Mouse (Mus musculus) left cerebral cortex, adult 8-10 months (tissue): ENCODE data around the gene Gck. TPM values are rescaled to one million over a fixed set of nuclear protein-coding genes. Genes with fewer than 3 reads are reported as not detected.
"Not testable (repeated sequence)": the region's sequence is repeated elsewhere in the genome, so short reads cannot be mapped to it uniquely, and the experiment has no call there.

Experiments
- DNase-seq, 2 experiments: peaks; one replicate each; pipeline ENCODE4 v3.0.0; 2022; ENCODE audit warnings: low spot score in 2 of 2
- total RNA-seq, 4 experiments: library from RNA; stranded (reverse); gene quantifications; 2 replicates each; pipeline ENCODE4 v1.2.4; 2022

Gene Gck
- total RNA-seq, 4 experiments from 2014 or later = 0.81 to 2.3 (median 1.2) TPM

DNA sequence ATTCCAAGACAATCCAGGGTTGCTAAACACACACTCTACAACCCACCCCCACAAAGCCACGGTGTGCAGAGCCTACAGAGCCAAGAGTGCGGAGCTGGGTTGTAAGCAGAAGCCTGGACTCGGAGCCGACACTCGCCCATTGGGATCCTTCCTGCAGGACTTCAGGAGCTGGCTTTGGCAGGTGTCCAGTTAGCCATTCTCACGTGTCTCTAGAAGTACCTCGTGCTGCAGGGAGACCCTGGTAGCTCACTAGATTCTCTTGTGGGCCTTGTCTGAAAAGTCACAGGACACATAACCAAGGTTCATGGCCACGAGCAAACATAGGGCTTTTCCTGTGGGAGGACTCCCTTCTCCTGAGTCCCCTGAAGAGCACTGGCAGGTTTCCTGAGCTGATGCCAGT is 36.6 kb downstream of the Gck start:
- peak in 1 of 2 experiments; percentile 40 for DNase-seq

DNA sequence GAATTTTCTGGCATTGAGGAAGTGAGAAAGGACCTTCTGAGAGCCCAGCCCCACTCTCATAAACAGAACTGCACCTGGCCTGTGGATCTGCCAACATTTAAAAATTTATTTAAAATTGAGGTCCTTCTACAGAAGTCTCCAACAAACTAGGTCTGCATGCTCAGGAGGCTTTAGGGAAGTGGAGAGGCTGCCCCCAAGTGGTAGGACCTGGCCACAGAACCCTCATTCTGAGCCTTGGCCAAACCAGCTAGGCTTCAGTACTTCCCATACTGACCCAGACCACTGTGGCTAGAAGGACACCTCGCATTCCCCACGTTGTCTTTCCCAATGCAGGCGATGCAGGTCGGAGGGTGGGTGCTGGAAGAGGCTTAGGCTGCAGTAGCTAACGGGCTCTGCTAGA is 37.2 kb downstream of the Gck start:
- peak in 1 of 2 experiments; percentile 54 for DNase-seq

DNA sequence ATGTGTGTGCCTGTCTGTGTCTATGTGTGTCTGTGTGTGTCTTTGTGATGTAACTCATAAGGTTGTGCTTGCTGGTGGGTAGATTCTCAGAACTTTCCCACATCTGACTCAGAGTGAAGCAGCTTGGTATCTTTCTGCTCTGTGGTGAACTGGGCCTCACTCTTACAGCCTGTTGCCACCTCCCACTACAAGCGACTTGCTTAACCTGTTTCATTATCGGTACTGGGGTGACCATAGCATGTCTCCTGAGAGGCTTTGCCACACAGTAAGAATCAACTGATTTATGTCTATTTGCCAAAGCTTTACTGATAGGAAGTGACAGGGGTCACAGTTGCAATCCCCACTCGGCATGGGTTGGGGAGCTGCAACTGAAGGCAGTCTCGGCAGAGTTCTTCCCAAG is 41.2 kb downstream of the Gck start:
- DNase-seq = no peak

DNA sequence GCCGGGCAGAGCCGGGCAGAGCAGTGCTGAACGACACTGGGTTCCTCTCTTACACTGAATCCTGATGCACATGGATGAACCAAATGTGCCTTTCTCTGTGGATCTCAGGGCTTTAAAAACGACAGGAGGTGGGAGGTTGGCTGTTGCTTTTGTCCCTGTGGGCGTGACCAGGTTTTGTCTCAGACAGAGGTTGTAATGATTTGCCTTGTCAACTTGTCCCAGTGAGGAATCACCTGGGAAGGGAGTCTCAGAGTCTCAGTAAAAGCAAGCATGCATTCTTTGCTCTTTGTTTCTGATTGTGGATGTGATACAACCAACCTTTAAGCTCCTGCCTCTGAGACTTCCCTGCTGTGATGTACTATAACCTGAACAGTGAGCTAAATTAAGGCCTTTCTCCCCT is 42.8 kb downstream of the Gck start:
- no peak for DNase-seq

DNA sequence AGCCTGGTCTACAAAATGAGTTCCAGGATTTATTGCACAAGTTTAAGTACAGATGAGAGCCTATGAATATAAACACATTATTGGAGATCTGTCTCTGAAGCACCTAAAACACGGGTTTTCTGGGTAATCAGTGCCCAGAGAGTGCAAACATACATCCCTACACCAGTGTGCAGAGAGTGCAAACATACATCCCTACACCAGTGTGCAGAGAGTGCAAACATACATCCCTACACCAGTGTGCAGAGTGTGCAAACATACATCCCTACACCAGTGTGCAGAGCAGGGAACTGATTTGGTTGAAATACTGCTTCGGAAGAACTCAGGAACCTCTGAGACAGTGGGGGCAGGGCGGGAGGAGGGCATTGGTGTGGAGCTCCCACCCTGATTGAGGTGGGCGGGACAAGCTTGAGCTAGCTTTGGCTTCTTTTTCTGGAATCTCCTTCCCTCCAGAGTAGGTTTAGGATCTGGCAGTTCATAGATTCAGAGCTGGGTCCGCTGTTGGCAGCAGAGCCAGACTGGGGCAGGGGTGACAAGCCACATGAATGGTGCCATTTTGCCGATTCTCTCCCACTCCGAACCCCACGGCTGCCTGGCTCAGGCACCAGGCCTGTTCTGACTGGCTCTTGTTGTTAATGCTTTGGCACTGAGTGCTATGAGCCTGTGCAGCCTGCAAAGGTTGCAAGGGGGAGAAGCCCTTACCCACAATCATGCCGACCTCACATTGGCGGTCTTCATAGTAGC is 43.9 kb downstream of the Gck start:
- peak in 1 of 2 experiments; percentile 33 for DNase-seq

DNA sequence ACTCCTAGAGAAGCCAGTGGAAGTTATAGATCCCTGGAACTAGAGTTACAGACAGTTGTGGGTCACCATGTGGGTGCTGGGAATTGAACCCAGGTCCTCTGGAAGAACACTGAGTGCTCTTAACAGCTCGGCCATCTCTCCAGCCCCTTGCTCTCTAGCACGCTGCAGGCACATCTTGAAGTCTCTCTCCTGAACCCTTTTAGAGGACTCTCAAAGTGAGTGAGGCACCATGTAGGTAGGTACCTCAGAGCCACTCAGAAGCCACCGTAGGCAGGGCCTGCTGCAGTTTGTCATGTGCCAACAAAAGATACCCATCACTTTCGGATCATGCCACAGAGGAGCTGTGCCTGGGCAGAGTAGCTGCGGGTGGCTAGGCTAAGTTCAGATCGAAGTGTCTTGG is 45.0 kb downstream of the Gck start:
- no peak for DNase-seq

DNA sequence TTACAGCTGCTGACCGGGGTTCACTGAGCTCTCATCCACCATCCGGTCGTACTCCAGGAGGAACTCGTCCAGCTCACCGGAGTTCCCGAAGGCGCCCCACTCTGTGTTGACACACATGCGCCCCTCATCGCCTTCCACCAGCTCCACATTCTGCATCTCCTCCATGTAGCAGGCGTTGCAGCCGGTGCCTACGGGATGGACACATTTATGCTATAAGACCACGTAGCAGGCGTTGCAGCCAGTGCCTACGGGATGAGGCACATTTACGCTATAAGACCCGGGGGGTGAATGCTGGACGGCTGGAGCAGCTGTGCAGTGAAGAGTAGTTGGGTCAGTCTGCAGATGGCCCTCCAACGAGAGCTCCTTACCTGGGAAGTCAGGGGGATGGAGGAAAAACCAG is 45.5 kb downstream of the Gck start:
- no peak for DNase-seq

DNA sequence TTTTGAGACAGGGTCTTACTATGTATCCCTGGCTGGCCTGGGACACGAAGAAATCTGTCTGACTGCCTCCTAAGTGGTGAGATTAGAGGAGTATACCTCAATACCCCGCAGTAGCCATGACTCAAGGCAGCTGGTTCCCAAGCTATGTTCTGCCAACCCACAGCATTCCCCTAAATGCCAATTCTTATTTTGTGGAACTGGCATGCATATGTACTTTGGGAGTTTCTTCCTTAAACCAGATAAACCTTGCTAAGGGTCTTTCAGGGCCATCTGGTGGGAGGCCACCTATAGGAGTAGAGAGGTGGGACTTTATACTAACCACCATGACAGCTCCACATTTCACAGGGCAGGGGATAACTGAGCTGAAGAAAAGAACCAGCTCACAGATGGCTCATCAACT is 46.0 kb downstream of the Gck start:
- DNase-seq = no peak

DNA sequence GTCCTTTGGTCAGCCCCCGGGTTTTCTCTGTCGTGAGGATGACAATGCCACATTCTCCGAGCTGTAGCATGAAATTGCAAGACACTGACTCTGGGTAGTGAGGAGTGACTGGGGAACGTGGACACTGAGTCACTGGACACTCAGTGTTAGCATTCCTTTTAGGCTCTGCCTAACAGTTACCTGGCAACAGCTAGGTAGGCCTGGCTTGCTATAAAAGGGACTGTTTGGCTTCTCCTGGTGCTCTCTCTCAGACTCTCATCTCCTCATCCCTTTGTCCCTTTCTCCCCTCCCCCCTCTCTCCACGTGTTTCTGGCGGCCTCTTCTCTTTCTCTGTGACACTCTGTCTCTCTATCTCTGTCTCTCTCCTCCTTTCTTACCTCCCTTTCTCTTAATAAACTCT is 47.5 kb downstream of the Gck start:
- DNase-seq = no peak

DNA sequence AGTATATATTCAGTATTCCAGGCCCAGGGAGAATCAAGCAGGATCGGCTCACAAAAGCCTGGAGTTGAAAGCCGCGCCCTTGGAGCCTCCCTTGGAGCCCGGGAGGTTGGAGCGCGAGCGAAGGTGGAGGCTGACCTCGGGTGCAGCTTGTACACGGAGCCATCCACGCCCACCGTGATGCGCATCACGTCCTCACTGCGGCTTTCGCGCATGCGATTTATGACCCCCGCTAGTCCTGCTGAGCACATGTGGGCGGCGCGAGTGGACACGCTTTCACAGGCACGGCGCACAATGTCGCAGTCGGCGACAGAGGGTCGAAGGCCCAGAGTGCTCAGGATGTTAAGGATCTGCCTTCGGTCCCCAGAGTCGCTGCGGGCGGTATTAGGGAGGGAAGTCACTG is 47.9 kb downstream of the Gck start:
- peak in 1 of 2 experiments; percentile 60 for DNase-seq

DNA sequence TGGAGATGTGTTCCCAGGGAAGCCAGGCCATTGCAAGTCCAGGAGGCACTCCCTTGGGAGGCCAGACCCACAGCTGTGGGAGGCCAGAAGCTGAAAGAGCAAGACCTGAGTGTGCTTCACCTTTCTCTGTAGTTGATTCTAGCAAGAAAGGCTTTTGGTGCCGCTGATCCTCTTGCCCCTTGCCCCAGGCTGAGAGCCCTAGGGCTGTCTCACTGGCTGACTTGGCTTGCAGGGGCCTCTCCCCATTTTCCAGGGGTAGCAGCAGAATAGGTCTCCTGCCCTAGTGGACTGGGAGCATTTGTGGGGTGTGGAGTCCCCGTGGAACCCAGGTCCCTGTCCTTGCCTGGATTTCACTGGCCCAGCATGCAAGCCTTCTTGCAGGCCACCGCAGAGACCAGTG is 48.6 kb downstream of the Gck start:
- DNase-seq = no peak

DNA sequence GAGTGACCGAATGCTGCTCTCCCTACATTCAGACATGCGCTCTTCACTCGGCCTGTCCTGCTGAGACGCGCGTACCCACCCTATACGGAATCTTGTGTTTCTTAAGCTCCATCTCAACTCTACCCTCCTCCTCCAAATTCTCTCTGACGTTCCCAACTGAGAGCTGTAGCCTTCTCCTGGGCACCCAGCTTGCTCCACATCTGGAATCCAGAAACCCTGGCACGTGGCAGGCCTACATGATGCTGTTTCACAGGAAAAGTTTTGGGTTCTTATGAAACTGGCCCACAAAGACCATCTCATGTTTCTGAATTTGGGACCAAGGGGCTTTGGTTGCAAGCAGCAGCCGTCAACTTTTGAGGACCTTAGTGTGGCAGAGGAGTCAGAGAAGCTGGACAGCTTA is 50.6 kb downstream of the Gck start:
- DNase-seq = no peak

DNA sequence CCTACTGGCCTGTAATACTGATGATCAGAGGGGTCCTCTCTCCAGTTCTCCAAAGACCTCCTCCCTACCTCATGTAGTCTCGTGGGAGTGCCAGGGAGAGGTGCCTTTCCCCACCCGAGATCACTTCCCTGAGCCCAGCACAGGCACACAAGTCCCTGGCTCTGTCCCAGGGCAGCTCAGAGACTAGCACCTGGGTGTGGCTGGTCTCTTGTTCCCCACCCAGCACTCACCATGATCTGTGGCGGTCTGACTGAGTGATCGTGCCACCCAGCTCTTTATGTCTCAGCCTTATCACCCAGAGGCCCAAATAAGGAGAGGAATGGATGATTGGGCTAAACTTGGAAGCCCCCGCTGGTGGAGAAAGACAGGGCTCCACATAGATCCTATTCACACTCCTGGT is 51.4 kb downstream of the Gck start, which contains the start of gene Myl7:
Myl7 (minus strand) TSS at position 252 of the 400 bp plus-strand sequence.
- DNase-seq = no peak

DNA sequence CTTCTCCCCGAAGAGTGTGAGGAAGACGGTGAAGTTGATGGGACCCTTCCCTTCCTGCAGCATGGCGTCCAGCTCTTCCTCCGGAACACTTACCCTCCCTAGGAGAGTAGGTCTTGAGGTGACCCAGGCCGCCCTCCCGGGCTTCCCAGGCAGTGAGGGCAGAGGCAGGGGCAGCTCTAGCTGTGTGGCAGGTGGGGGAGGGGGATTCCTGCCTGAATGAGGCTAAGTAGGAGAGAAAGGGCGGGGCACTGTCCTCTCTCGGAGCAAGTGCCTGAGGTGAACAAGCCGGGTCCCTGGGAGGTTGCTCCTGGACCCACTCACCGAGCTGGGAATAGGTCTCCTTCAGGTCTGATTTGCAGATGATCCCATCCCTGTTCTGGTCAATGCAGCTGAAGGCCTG is 52.0 kb downstream of the Gck start:
- no peak for DNase-seq

DNA sequence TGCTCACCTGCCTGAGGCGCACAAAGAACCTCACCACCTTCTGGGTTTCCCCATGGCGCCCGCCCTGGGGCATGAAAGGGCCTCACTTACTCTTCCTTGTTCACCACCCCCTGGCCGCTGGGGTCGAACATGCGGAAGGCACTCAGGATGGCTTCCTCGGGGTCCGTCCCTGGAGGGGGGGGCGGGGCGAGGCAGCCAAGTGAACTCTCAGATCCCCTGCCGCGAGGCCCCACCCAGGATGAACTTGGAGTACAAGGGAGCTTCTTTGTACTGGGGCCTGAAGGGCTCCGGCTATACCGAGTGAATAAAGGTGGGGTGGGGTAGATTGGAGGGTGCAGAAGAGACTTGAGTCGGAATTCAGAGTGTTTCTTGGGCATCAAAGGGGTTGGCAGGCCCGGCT is 52.7 kb downstream of the Gck start:
- DNase-seq = no peak

DNA sequence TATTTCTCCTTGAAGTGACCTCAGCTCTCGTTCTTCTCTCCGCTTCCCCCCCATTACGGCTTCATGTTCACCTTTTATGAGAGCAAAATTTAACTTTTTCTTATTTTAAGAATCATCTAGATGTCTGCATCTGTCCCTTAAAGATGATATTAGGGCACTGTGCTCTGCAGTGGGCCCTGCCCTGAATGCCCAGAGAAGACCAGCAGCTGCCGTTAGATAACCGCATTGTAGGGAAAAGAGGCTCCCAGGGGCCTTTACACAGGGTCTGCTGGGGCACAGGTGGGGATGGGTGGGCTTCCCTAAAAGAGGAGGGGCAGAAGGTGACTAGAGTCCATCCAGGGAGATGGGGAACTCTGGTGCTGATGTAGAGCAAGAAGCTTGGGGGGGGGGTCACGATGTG is 56.1 kb downstream of the Gck start:
- DNase-seq = no peak

DNA sequence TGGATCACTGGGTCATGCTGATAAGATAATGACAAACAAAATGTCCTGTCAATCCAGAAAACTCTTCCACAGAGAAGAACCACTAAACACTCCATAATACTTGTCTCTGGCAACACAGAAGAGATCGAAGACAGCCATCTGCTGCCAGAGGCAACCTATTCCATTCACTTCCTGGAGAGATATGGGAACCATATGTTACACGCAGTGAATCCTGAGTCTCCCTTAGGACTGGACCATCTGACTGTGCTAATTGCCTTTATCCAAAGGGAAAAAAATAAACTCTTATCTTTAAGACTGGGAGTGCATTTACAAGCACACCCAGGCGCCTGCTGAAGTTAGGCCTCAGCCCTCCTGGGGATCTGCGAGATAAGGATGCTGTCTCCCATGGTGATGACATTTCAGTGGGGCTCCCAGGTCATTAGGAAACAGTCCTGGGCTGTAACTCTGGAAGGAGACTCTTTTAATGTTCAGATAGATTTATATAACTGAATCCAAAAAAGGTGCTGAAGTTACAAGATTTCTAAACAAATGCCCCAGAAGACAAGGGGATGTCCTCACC is 57.0 kb downstream of the Gck start:
- no peak for DNase-seq

DNA sequence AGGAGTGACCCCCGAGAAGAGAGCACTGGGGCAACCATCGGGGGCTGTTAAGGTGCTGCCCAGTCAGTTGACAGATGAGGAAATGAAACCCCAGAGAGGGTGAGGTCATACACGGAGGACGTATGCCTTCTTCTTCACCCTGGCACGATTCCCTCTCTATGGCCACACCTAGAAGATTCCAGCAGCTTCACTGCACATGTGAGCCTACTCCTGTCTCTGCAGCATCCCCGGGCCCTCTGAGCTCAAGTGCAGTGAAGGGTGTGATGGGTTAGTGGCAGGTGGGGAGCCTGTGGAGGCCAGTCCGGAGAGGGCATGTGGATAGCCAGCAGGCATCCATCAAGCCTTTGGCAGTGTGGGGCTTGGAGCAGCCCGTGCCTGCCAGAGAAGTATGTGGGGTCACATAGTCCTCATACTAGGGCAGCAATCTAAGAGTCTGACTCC is 57.7 kb downstream of the Gck start:
- no peak for DNase-seq

DNA sequence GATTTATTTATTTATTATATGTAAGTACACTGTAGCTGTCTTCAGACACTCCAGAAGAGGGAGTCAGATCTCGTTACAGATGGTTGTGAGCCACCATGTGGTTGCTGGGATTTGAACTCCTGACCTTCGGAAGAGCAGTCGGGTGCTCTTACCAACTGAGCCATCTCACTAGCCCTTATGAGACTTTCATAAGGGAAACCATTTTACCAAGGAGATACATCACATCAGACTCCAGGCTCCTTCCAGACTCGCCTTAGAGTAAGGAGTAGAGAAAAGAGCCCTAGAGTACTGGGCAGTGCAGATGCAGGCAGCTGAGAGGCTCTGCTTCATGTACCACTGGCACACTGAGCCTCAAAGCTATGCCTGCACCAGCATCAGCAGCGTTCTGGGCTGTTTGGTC is 61.3 kb downstream of the Gck start:
- DNase-seq = not testable (repeated sequence)

DNA sequence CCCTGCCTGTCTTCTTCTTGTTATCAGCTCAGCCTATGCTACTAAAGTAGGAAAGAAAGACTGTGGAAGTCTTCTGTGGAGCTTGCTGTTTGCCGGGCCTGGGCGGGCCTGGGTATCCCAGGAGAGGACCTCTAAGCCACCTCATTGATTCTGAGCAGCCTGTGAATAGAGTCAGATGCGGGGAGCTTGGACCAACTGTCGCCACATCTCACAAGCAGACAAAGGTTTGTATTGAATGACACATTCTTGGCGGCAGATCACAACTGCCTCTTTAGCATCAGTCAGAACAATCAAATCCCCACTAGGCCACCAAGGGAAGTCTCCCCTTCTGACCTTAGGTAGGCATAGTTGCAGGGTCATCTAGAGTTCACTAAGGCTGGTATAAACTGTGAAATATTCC is 62.6 kb downstream of the Gck start:
- no peak for DNase-seq

DNA sequence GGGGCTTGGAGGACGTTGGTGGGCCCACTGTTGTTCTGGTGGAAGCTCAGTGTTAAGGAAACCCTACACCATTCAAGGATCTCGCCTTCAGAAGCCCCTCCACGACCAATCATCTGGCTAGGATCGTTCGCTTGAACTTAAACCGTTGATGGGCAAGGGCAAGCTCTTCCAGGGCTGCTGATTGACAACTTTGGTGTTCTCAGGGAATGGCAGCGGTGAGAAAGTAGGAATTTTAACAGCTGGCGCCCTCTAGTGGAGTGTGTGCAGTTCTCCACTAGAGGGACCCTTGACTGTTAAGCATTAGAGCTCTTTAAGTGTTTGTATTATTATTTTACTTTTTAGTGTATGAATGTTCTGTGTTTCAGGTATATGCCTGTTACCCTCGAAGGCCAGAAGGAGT is 63.7 kb downstream of the Gck start:
- no peak for DNase-seq

DNA sequence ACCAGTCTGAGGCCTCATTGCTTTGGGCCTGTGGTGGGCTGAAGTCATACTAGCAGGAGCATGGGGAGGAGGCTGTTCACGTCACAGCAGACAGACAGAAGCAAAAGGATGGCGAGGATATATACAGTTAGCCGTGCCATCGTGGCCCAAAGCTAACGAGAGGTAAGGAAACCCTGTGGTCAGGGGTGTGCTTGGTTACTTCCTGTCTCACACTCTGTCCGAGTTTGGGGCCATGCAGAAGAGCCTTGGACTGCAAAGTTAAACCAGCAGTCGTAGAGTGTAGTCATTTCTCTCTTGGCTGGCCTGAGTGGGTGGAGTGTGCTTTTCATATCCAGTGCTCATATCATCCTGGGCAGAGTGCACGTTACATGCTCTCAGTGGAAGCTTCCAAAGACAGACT is 67.4 kb downstream of the Gck start:
- DNase-seq = no peak

DNA sequence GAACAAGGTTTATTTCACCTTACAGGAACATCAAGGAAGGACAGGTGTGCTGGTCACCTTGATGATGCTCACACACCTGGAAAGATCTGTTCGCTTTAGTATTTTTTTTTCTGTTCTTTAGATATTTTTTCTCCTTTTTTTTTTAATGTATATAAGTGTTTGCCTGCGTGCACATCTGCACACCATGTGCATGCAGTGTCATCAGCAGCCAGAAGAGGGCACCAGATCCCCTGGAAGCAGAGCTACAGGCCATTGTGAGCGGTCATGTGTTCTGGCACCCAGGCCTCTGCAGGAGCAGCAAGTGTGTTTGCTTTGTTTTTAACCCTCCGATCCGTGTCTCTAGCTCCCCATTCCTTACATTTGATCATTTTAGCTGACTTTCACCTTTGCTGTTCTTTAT is 70.0 kb downstream of the Gck start:
- DNase-seq = no peak
